Mouse (Mus musculus): ENCODE results near the gene Mfsd2b.

Mfsd2b gene

GRCm38 (mm10) chr12:4813636-4814035 lies 60.5 kb downstream of the Mfsd2b start:
- DNase-seq (ENCODE audit: low spot score) = no peak

Data from lung, postnatal 25 days (tissue).